Mouse (Mus musculus): ENCODE measurements around the gene Emilin1. TPM values are rescaled to one million over a fixed set of nuclear protein-coding genes. Genes with fewer than 3 reads are reported as not detected.
A peak's percentile ranks its signal among the peaks of the same experiment; 100 is the strongest.

Emilin1 gene
- total RNA-seq, 1 experiment from 2014 or later: 57.2 TPM

GRCm38 (mm10) chr5:30907413-30908059, 5.7 kb upstream of the Emilin1 start, which contains the start of gene Ost4:
Gene Ost4 (minus strand): TSS chr5:30907788.
- peak; percentile 98 for DNase-seq

DNA sequence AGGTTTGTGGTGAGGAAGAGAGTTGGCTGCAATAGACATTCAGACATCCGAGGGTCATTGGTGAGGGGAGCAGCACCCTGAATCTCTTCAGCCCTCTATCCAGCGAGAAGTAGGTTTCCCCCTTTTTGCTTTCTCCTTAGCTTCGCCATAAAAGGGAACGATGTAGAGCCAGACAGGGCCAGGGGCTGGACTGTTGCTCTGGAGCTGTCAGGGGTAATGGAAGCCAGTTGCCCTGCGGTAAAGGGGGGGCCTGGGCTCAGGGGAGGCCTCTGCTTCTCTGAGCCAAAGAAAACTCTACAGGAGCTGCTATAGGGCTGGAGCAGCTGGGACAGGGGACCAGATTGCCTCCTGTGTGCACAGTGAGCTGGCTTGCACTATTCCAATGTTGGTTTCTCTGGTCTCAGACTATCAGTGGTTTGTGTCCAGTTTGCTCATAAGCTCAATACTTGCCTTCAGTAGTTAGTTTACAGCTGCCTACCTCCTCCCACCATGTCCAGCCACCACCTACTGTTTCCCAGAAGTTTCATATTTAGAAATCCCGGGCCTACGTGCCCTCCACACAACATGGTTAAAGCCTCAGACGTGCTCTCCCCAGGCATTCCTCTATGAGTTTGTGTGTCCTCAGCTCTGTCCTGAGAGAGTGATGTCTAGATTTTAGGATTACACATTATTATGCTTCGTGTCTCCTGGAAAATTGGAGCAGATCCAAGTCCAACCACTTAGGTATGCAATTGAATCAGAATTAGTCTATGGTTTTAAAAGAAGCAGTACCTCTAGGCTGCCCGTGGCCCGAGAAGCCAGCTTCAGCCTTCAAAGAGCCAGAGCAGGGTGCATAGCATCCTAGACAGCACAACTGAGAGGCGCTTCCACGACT, 4.5 kb upstream of the Emilin1 start:
- no peak for DNase-seq

- DNase-seq: no peak
These were observed 3.9 kb upstream of the Emilin1 start for GRCm38 (mm10) chr5:30909300-30909659.

- no peak for DNase-seq
These were observed 3.3 kb upstream of the Emilin1 start for GRCm38 (mm10) chr5:30909863-30910262.

DNA sequence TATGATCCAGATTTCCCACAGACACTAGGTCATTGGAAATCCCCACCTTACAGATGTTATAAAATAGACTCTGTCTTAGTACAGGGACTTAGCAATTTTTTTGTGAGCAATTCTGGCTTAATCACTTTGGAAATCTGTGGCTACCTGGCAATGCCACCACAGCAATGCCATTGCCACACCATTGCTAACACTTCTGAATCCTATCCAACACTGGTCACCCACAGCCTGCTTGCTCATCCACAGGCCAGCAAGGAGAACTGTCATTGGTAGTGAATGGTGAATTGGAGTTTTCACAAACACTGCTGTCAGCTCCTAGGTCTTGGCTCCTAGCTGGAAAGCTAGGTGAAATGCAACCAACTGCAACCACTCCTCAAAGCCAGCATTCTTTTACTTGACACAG, 2.7 kb upstream of the Emilin1 start:
- DNase-seq: no peak

DNA sequence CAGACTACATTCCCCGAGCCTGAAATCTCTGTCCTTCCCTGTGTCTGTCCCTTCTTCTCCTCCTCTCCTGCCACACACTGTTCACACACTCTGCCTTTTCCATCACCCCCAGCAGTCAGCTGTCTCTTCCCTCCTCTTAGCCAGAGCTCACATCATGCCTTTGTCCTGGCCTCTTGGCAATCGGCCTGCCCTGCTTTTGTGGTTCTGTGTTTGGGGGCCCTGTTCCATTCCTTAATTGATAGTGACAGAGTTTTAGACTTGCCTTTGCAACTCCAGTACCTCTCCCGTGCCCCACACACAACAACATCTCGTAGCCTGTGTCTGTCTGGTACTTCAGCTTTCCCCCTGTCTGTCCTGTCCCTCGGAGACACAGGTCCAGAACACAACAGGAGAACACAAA, 1.0 kb upstream of the Emilin1 start:
- no peak for DNase-seq

DNA sequence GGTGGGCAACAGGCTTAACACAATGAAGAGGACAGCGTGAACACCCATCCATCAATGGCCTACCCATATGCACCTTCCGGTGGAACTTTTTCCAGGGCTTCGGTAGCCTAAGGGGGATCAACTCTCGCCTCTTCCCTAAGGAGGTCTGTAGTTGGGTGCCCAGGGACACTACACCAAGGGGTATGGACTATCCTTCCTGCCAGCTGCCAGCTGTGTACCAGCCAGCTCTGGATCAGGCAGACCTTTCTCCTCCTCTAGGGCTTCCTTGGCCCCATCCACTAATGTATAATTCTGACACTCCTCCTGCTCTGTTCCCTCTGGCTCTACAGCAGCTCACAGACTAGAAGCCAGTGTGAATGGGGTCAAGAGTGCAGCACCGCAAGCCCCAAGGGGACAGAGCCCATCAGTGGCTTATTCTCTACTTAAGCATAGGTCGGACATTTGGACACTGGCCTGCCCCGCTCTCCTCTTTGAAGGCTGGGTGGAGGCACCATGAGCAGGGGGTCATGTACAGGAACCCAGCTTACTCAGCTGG, 966 bp downstream of the Emilin1 start:
- no peak for DNase-seq

DNA sequence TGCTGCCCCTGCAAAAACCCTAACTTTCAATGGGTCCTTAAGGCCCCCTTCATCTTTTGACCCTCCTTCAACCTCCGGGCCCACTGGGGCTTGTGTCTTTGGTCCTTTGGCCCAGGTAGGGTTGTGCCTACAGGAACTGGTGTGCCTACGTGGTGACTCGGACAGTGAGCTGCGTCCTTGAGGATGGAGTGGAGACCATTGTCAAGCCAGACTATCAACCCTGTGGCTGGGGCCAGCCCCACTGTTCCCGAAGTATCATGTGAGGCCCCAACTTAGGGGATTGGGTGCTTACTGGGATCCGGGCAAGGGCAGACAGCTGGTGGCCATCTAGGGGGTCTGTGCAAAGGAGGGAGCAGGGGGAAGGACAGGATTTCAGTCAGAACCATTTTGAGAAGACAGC, 1.6 kb downstream of the Emilin1 start:
- DNase-seq: no peak

GRCm38 (mm10) chr5:30915456-30915855, 2.3 kb downstream of the Emilin1 start:
- no peak for DNase-seq

DNA sequence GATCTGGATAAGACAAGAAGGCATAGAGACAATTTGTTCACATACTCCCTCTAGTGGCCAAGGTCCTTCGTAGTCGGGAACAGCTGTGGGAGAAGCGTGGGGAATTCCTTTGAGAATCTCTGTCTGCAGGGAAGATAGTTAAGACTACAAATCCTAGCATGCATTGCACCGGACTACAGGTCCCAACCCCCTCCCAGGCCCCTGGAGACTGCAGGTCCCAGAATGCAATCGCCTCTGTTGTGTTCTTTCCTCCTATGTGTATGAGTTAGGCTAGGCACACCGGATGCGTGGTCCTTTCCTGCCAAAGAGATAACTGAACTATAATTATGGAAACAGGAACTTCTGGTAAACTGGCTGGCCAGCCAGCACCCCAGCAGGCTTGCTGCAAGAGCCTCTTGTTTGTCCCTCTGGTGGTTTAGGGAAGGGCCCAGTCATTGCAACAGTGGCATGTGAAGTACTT, 2.8 kb downstream of the Emilin1 start:
- DNase-seq: peak; percentile 80

DNA sequence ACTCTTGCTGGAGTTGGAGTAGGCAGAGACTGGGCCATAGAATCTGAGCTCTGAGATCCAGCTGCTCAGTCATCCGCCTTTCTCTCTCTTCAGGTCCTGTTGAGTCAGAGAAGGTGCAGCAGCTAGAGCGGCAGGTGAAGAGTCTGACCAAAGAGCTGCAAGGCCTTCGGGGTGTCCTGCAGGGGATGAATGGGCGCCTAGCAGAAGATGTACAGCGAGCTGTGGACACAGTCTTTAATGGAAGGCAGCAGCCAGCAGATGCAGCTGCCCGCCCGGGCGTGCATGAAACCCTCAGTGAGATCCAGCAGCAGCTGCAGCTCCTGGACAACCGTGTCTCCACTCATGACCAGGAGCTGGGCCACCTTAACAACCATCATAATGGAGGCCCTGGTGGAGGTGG, 3.6 kb downstream of the Emilin1 start:
- DNase-seq: no peak

DNA sequence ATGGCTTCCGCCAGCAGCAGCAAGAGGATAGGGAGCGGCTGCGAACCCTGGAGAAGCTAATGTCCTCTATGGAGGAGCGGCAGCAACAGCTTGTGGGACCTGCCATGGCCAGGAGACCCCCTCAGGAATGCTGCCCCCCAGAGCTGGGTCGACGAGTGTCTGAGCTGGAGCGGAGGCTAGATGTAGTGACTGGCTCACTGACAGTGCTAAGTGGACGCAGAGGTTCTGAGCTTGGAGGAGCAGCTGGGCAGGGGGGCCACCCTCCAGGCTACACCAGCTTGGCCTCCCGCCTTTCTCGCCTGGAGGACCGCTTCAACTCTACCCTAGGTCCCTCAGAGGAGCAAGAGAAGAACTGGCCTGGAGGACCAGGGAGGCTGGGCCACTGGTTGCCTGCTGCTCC, 4.1 kb downstream of the Emilin1 start:
- no peak for DNase-seq

DNA sequence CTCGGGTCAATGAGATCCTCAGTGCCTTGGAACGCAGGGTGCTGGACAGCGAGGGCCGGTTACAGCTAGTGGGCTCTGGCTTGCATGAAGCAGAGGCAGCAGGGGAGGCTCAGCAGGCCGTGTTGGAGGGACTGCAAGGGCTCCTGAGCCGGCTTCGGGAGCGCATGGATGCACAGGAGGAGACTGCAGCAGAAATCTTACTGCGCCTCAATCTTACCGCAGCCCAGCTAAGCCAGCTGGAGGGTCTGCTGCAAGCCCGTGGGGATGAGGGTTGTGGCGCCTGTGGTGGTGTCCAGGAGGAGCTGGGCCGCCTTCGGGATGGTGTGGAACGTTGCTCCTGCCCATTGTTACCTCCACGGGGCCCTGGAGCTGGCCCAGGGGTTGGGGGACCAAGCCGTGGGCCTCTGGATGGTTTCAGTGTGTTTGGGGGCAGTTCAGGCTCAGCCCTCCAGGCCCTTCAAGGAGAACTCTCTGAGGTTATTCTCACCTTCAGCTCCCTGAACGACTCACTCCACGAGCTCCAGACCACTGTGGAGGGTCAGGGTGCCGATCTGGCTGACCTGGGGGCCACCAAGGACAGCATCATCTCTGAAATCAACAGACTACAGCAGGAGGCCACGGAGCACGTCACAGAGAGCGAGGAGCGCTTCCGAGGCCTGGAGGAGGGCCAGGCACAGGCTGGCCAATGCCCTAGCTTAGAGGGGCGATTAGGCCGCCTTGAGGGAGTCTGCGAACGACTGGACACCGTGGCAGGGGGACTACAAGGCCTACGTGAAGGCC, 4.9 kb downstream of the Emilin1 start:
- DNase-seq: no peak

- no peak for DNase-seq
These were observed 5.5 kb downstream of the Emilin1 start for GRCm38 (mm10) chr5:30918691-30919090.

DNA sequence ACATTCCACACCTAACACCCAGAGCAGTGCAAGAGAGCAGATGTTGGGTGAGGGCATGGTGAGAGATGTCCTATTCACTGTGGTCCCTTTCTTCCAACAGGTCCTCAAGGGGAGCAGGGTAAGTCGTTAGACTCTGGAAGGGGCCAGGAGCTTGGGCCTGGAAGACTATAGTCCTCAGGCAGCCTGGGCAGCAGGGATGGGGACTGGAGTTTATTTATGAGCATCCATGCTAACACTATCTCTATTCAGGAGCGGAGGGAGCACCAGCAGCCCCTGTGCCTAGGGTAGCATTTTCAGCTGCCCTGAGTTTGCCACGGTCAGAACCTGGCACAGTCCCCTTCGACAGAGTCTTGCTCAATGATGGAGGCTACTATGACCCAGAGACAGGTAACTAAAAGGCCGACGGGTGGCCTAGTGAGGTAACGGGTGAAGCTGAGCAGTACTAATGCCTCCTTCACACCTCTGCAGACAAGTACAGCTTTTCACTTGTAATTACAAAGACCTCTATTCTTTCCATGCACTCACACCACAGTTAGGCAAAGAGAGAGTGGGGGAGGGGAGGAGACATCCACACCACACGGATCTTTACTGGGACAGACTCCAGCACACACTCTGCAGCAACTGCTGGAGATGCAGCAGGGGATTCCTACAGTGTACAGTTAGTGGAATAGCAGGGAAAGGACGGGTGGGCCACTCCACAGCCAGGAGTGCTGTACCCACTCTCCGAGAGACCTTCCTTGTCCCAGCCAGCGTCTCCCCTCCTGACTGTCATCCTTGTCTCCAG, 6.8 kb downstream of the Emilin1 start:
- no peak for DNase-seq

GRCm38 (mm10) chr5:30920621-30921020, 7.4 kb downstream of the Emilin1 start:
- DNase-seq: no peak

GRCm38 (mm10) chr5:30921256-30922033, 8.2 kb downstream of the Emilin1 start, which contains the start of gene Khk:
Gene Khk (plus strand): TSS chr5:30921431.
- DNase-seq: peak; percentile 94

DNA sequence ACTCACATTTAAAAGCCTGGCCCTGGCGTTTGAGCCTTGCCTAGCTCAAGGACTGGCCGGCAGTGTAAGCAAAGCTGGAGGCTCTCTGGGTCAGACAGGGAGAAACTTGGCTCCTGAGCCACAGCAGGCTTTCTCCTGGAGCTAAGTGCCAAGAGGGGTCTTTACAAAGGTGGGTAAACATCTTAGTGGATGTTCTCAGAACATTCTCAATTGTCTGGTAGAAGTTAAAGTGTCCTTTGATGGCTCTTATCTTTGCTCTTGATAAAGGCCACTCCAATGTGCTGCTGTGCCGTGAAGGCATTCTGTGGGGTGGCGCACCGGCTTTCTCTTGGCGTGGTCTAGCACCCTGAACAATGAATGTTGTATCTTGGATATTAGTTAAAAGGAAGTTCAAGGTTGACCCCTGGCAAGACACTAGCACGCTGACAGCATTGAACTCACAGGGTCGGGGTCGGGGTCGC, 9.4 kb downstream of the Emilin1 start:
- no peak for DNase-seq

DNA sequence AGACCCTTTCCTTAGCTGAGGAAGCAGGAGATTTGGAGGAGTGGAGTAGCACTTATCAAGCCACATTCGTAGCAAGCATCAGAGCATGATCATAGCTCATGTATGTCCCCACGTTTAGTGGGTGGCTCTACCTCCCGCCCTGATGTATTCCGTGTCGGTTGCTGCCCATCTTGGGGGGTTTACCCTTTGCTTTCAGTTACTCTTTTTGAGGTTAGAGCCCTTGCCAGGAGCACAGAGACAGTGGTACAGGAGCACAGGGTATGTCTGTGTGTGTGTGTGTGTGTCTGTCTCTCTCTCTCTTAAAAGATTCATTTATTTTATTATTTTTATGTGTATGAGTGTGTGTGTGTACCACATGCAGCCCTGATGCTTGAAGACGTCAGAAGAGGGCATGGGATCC, 9.9 kb downstream of the Emilin1 start:
- no peak for DNase-seq

DNA sequence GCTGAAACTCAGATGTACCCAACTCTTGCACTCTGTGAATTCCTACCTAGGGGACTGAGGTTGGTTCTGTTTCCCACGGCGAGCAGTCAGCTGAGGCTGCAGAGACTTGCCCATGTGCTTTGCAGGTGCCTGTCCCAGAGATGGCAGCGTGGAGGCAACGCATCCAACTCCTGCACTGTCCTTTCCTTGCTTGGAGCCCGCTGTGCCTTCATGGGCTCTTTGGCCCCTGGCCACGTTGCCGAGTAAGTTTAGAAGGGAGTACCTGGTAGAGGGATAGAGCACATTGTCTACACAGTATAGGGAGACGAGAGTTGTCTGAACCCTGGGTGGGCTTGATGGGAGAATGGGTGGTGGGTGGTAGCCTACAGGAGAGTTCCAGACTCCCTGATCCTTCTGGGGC, 11.4 kb downstream of the Emilin1 start:
- no peak for DNase-seq

GRCm38 (mm10) chr5:30925217-30925616, 12.0 kb downstream of the Emilin1 start:
- no peak for DNase-seq

Measured in adrenal gland, postnatal 25 days (tissue).